Mouse (Mus musculus) lung, postnatal 14 days (tissue): ENCODE results near the gene Rarb.
"Not testable (repeated sequence)": the region's sequence is repeated elsewhere in the genome, so short reads cannot be mapped to it uniquely, and the experiment has no call there.

Source experiments
- DNase-seq: peaks from one replicate; pipeline ENCODE4 v3.0.0; 2021

Rarb gene

DNA sequence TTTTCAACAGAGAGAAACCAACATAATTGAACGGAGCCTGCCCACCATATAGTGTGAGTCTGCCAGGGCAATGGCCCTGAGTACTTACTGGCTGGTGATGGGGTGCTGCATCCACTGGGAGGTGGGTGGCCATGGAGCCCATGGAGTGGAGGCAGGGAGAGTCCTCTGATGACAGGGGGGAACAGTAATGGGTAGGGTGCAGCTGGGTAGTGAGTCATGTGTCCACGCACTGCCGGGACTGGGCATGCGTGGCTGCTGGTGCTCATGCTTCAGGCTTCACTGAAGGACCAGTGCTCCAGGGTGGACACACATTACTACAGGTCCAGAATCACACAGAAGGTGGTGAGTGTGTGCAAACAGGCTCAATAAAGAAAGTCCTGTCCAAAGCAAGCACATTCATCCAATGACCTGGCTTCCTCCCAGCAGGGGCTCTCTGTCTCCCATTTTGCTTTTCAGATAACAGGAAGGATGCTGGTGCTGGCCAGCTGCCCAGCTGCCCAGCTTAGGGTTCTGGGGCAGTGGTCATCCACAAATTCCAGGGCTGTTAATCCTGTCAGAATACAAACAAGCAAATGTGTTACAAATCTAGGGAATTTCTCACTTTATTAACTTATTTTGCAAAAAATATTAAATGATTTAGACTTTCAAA lies at the start of gene Rarb:
TSS of gene Rarb (minus strand) at position 555 of the 649 bp plus-strand sequence.
- DNase-seq: no peak

DNA sequence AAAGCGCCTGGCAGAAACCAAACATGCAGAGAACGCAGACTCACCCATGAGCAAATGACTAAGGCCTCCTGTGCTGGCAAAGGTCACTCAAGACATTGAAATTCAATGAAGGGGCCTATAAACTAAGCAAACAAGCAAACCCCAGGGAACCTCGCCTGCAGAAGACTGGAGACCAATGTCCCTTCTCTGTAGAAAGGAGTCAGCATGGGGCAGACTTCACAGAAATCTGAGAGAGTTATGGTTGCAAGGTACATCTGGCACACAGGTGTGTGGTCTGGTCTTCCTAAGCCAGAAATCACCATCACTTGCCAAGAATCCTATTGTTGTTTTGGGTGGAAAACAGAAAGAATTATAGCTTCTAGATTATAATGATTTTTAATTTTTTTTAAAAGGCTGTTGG lies 23.1 kb upstream of the Rarb start:
- DNase-seq: no peak

DNA sequence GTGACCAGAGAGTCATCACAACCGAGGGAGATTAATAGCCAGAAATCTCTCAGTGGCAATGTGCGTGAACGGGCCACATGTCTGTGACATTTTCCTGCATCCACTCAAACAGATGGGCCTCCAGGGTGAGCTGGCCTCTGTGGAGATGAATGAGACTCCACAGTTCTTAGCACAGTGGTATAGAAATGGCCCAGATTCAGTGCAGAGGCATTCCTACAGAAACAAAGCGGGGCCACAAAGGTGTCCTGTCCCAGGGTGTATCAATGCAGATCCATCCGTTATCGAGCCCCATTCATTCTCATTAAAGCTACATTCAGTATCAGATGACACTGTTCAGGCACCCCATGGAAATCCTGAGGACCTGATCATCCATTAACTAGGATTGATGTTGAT lies 22.6 kb upstream of the Rarb start:
- no peak for DNase-seq

DNA sequence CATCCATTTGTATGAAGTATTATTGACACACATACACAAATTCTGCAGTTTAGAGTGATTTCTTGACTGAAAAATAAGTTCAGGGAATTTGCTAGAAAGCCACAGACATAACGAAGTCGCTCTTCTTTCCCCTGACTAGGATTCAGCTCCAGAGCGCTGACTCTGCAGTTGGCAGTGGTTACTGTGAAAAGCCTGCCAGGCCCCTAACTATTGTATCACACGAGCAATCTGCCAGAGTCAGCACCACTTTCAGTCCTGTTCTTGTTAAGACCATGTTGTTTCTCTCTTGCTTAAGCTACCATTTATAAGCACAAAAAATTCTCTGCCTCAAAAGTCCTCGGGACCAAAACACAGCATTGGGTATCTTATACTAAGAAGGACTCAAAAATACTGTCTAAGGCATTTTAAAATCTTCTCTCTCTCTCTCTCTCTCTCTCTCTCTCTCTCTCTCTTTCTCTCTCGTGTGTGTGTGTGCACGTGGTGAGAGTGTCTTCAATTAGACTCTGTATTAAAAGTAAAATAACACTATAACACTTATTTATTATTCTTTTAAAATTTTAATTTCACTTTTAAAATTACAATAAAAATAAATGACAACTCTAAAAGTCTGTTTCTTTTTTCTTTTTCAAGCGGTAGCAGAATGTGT lies 22.1 kb upstream of the Rarb start:
- peak; percentile 40 for DNase-seq

DNA sequence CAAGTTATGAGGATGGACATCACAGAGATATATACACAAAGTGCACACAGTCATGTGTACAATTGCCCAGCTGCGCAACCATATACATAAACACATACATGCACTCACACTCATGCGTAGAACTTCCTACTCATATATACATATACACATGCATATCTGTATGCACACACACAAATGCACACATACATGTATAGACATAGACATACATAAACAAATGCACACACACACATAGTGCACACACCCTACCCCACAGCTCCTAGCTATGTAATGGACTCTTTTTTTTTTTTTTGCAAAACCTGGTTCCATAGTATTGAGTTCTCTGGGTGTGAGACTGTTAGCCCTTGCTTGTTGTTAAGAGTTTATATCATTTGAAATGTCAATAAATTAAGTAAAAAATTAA lies 21.2 kb upstream of the Rarb start:
- no peak for DNase-seq

DNA sequence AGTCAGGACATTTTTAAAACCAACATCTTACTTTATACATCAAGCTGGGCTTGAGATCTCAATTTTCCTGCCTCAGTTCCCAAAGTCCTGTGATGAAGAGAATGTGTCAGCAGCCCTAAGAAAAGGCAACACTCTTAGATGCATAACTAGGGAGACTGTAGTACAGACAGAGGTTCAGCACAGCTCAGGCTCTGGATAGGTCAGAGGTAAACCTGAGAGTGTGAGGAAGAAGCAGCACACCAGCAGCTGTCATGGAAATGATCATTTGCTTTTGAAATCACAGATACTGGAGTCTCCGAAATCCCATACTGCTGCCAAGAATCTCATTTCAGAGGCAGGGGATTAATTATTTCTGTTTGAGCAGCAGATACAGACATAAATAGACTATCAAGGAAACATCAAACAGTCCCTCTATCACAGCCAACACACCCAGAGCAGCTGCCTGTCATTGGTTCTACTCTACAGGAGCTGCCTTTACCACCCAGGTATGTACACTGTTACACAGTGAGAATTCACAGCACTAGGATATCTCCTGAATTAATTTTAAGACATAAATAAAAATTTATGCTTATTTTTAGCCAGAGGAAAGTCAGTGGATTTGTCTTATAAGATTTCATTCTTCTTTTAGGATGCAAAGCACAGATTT lies 3.7 kb downstream of the Rarb start:
- DNase-seq: no peak

DNA sequence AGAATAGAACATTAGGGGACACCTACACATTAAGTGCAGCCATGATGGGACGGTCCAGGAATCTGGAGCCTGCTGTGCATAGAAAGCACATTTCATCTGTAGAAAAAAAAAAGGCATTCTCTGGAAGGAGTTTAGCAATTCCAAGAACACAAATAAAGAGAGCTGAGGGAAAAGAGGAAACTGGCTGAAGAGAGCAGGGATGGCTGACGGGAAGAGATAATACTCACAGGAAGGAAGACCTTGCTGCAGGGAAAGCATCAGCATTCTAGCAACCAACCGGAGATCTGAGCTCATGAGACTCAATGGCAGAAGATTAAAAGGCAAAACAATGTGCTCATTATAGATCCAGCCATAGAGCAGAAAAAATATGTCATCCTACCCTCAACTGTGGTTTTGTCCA lies 12.8 kb downstream of the Rarb start:
- DNase-seq: no peak

DNA sequence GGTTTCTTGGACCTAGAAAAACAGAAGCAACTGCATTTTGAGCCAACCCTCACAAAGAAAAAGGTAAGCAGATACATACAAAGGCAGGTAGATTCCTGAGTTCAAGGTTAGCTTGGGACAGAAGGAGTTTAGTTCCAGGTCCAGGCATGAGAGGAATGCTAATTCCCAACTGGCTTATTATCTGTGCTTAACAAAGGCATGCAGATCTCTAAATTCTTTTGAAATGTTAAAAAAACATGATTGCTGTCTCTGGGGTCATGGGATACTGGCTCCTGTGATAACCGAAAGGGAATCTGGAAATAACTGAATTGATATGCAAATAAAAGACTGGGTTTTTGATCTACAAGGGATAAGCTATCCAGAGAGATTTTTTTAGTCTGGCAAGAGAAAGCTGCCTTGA lies 28.8 kb downstream of the Rarb start:
- no peak for DNase-seq

DNA sequence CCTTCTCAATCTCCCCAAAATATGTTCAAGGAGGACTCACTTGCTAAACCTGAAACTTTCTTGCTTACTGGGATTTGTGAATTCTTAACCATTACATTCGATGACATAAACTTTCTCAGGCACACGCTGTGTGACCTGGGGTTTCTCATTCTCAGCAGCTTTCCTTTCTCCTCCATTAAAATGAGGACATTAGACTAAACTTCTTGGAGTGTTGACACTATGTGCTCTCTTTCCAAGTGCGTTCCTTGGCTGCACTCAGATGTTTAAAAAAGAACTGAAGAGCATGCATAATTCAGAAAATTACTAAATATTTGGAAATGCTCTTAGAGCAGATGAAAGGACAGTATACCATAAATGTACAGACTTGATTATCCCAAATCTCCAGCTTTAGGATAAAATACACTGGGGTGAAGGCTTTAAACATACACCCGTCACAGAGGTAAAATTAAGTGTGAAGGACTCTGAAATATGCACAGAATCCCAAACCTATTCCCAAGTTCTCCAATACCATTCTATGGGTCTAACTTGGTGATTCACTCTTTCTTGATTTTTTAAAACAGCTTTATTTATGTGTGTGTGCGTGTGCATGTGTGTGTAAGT lies 36.9 kb downstream of the Rarb start:
- DNase-seq: no peak

DNA sequence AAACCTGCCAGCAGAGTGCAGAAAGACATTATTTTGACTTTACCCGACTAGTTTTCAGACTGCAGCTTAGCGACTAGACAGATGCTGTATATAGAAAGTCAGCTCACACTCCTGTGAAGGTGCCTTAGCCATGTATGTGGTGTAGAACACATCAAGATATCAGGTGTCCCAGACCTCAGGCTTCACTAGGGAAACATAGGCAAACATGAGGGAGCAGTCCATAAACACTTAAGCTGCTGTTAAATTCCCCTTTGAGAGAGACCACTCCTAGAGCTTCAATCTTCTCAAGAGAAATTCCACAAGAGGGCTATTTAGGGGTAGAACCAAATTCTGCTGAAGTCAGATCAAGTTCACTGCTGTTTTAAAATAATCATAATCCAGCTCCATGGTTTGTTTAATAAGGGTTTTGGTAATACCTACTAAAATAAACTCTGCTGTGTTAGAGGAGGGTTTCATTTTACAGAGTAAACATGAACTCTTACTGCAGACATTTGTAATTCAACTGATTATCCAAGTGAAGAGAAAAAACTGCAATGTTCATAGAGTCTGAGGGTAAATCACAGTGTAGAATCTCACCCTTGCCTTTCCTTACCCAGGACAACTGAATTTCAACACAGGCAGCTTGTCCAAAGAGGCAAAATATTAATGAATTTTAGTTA lies 42.1 kb downstream of the Rarb start:
- no peak for DNase-seq

DNA sequence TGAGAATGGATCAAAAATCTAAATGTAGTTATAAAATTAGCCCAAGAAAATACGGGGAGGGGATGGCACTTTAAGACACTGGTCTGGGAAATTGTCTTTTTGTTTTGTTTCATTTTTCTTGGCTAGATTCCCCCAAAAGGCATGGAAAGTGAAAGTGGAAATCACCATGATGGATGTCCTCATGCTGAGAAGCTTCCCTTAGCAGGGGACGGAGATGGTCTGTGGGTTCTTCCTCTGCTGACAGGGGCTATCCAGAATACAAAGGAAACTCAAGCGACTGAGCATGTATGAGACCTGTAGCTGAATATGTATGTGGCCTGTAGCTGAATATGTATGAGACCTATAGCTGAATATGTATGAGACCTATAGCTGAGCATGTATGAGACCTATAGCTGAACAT lies 46.0 kb downstream of the Rarb start:
- DNase-seq: no peak

DNA sequence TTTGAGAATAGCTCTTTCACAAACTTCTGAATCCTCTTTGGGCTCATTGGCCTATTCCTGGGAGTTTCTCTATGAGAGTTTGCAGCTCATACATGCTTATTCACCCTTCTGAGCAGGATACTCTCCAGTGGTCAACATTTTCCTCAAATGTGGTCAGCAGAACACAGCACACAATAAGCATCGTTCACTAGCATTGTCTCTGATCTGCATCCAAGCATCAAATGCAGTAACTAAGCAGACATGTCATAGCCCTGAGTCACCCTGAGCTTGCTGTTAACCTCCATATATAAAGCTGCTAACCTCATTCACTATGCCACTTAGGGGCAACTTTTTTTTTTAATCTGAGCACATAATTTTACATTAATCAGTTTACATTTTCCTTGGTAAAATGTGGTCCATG lies 53.1 kb downstream of the Rarb start:
- no peak for DNase-seq

DNA sequence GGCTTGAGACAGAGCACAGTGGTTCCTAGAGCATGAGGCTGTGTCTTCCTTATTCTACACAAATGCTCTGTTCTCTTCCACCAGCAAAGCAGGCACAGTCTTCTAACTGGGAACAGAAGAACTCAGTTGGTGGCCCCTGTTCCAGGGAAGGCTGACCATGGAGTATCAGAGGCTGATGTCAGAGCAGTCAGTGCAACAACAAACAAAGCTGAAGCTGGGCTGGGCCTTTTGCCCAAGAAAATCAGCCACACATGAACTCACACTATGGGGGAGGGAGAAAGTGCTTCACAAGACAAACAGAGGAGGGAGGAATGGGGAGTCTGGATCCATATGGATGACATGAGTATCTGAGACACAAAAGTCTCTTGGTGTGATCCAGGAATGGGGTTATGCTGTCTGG lies 56.2 kb downstream of the Rarb start:
- DNase-seq: peak; percentile 12

DNA sequence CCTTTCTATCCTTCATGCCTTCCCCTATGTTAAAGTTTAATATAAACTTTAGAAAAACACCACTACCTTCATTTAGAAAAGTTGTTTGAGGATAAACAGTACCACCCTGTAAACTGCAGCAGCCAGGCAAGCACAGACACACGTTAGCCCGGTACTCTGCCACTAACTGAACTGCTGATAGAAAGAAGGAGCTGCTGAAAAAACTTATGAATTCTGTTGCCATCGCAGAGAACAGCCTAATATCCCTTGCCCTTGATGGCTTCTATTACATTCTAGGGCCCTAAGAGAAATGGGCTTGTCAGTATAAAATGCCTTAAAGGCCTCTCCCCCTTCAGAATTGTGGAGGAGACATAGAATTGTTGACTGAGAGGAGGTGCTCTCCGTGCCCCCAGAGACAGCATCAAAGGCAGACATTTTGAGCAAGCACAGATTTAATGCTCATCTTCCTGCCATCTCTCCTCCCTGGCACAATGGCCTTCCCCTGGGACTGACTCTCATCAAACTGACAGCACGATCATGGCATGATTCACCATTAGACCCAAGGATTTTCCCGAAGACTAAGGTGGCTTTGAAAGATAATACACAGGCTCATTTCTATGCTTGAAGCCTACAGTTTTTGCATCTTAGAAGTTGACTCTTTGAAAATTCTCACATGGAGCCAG lies 60.1 kb downstream of the Rarb start:
- no peak for DNase-seq

DNA sequence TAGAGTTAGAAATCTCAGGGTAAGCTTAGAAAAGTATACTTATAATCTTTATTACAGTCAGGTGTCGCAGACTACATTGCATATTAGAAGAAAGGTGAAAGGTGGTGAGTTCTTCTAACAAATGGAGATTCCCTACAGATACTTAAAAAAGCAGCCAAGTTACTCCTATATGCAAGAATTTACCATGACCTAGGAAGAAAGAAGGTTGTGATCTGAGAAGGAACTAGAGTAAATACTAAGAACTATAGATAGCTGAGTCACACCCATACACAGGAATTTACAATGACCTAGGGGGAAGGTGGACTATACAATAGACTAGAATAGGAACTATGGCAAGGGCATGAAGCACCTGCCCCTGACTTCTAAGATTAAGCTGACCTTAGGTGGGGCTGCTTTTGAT lies 63.4 kb downstream of the Rarb start:
- DNase-seq: not testable (repeated sequence)

DNA sequence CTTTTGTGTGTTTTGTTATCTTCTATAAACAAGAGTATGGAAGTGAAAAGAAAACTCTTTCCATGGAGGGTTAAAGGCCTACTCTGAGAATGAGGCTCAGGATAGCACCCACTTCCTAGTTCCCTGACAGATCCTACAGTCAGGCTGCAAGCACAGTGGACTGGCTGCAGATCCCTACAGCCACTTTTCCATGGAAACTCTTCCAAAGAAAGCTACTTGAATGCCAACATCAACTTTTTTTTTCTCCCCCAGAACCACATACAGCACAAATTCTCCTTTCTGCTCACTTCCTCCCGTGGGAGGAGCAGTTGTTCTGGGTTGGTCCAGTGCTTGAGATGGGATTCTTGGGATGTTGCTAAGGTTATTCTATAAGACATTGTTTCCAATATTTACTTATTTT lies 66.3 kb downstream of the Rarb start:
- no peak for DNase-seq

DNA sequence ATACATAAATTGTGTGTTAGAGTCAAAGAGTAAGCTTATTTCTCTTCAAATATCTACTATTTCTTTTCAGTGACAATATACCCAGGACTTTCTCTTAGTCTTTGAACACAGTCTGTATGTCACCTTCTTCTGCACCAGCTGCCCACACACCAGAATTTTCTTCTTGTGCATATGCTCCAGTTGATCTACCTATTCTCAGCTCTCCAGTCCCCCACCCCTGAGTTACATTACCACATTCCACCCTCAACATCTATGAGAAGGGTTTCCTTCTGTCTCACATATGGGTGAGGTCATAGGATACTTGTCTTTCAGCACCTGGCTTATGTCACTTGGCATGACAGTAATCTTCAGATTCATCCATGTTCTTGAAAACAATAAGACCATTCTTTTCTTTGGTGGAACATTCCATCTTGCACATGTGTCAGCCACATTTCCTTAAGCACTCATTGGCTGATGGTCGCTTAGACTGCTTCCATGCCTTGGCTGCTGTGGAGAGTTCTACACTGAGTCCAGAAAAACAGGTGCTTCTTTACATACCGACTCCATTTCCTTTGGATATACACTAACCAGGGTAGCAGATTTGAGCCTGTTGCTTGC lies 71.9 kb downstream of the Rarb start:
- no peak for DNase-seq

DNA sequence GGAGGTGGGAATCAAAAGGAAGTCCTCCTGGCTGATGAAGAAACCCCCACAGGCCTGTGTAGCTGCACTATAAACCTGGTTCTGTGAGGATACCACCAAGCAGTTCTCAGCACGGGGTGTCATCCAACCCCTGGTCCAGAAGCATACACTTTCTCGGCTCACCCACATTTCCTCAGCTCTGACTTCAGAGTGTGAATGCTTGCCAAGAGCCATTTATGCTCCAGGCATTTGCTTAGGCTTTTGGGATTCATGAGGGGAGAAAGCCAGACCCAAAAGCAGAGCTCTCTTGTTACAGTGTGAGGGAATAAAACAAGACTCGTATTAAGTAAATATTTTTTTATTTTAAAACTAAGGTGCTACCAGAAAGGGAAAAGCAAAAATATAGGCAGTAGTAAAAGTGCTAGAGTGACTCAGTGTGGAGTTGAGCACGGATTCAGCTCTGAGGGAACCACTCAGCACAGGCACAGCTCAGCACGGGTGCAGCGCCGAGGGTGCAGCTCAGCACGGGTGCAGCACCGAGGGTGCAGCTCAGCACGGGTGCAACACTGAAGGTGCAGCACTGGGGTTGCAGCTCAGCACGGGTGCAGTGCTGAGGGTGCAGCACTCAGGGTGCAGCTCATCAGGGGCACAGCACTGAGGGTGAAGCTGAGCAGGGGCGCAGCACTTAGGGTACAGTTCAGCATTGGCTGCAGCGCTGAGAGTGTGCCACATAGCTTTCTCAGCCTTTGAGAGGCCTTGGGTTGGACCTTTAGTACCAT lies 77.8 kb downstream of the Rarb start:
- no peak for DNase-seq

DNA sequence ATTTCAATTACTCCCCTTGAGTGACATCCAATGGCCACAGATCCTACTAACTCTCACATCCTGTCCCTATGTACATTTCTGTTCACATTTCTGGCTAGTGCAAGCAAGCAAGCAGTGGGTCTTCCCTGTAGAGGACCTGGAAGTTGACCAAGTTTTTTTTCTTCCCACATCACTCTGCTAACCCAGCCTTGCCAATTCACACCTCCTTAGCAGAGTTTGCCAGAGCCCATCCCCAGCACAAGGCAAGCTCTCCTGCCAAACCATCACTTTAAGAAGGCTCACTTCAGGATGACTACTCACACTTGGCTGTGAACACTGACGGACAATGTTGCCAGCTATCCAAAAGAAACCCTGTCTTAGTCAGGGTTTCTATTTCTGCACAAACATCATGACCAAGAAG lies 80.4 kb downstream of the Rarb start:
- no peak for DNase-seq

DNA sequence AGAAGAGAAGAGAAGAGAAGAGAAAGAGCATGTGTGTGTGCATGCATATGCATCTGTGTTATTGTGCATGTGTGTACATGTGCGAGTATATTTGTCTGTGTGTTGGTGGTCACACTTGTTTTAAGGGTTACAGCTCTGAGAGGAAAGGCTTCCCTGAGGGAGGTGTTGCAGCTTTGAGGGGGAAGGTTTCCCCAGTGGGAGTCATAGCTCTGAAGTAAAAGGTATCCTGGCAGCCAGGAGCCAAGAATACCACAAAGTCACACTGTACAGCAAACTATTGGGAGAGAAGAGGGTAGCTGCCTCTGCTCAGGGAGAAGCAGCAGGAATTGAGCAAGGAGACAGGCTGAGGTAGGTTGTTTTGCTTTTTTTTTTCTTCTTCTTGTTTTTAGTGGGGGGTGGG lies 81.2 kb downstream of the Rarb start:
- DNase-seq: no peak

DNA sequence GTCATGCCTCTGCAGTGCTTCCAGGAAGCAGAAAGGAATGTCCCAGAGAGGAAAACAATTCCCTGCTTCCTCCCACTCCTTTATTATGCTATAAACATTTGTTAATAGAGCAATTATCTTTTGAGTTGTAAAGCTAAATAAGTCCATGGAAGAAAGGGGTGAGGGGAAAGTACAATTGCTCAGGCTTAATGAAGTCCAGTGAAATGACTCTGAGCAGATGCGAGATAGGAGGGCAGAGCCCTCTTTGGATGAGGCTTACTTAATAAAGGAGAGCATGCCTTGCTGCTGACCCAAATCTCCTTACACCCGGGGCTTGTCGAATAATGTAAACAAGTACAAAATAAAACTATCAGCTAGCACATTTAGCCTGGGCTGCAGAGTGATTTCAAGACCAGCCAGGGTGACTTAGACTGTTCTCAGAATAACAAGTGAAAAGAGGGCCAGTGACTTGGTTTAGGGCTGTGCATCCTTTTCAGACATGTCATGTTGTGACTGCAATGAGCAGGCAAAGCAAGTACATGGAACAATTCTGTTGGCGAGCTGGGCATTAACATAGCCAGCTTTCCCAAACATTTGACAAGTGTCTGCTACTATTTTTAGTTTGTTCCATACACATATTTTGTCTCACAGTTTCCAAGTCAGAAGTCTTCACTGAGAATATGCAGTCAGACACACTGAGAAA lies 83.5 kb downstream of the Rarb start:
- DNase-seq: peak; percentile 12
